Mouse (Mus musculus): ENCODE results near the gene Nrxn3. TPM values are rescaled to one million over a fixed set of nuclear protein-coding genes. Genes with fewer than 3 reads are reported as not detected.

Nrxn3 gene
- total RNA-seq, 2 experiments from 2014 or later: 147 to 197 TPM

DNA sequence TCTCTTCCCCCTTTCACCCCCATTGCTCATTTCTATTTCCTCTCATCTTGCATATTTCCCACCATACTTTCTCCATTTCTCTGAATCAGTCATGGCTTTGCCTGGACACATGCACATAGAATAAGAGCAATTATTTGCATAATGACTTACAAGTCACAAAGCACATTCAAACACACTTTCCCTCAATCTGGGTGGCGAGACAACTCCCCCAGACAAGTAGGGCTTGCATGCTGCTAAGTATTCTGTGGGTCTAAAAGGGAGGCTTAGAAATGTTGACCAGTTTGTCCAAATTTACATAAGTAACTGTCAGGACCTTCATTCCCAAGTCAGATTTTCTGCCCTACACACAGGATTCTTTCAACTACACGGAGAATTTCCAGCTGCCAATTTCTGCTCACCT lies 426.8 kb downstream of the Nrxn3 start:
- no peak for DNase-seq (ENCODE audit: extremely low spot score in 1 of 2, low spot score in 1 of 2)

DNA sequence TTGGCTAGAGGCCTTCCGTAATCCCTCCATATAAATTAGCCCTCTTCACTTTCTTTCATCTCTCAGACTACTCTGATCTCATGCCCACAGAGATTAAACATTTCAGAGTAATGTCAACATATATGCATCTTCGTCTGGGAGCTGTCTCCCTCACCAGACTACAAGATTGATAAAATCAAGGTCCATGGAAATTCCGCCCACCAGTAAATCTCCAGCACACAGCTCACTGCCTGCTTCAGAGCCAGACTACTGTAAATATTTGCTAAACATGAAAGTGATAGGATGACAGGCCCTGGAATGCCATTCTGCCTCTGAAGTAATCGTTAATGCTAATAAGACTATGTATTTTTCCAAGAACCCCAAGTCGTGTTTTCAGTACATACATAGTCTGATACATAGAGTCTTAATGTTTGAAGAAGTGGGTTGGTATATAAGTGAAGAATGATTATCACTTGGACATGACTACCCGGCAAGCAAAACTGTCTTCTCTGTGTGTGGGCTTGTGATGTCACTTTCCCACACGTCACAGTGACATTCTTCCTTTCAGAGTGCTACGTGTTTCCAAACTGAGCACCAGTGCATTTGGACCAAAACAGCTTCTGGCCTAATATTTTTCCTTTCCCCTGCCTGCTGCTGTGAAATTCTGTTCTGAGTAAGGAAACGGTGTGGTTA lies 433.5 kb downstream of the Nrxn3 start:
- no peak for DNase-seq (ENCODE audit: extremely low spot score in 1 of 2, low spot score in 1 of 2)

DNA sequence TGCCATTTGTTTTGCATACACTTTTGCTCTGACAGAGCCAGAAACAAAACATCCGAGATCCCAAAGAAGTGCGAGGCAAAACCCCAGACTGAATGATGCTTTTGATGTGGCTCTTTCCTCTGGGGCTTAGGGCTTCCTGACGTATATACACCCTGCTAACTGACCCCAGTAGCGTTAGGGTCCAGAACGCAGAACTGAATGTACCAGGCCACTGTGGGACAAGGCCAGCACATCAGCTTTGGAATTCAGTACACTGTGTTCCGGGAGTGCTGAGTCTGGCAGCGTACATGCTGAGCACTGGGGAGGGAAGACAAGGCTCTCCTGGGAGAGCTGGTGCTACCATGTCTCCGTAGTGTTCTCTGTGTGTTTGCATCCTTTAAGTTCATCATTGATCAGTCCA lies 436.7 kb downstream of the Nrxn3 start:
- DNase-seq (ENCODE audit: extremely low spot score in 1 of 2, low spot score in 1 of 2): no peak

DNA sequence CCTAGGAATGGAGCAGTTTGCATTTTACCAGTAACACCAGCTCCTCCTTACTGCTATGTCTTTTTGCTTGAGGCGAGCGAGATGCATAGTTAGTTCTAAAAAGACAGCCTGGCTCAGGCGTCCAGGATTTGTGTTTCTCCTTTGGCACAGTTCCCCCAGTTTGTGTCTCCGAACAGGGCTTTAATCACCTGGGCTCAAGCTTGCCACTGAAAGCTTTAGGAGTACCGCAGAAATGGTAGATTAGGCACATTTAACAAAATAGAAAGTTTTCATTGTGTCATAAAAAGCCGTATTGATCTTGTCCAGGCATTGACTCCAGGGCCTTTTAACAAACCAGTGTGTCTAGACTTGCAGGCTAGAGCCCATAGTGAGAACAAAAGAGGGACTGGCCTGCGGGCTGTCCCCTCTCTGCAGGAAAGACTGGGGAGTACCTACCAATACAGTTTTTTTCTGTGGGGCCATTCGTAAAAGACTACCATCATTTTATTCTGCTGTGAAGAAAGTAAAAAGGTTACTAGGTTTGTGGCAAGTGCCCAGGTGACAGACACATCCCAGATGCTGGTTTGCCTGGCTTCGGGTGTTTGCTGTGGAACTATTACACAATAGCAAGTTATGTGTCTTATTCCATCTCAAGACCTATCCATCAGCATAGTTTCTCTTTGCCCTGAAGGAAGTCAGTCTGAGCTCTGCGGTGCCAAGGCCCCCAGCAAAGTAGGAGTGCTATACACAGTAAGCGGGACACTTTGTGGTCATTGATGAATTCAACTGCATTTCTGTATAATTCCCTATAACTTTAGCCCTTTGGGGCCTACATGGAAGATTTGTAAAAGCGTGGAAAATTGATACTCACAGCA lies 451.9 kb downstream of the Nrxn3 start:
- DNase-seq (ENCODE audit: extremely low spot score in 1 of 2, low spot score in 1 of 2): no peak

- DNase-seq (ENCODE audit: extremely low spot score in 1 of 2, low spot score in 1 of 2): no peak
These were observed 457.4 kb downstream of the Nrxn3 start for GRCm38 (mm10) chr12:89179970-89180666.

- no peak for DNase-seq (ENCODE audit: extremely low spot score in 1 of 2, low spot score in 1 of 2)
These were observed 458.5 kb downstream of the Nrxn3 start for GRCm38 (mm10) chr12:89181157-89181561.

DNA sequence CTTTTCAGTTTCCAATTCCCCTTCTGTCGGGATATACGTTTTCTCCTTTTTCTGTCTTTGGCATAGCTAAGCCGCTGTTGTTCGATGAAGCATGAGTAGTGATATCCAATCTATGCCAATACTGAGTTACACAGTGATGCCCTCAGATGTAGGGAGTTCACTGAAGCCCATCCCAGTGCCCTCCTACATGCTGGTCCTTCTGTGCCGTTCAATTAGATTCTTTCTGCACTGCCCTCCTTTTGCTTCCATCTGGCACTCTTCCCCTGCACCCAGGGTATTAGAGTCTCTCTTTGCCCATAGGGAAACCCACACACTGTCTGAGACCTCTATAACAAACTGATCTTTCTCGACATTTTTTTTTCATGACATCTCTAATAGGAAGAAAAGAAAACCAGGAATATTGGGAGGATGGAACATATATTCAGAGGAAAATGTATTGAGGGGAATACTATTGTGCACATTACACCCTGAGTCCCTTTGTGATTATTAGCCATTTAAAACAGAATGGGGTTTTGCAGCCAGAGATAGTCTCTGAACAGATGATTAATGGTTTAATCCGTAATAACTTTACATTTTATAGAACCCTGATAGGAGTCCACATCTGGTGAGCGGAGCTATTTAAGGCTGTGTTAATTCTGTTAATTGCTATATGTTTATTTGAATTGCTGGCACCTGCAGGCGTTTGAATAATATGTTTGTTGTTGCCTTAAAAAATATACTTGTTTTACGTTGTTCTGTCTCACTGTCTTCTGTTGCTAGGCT lies 476.3 kb downstream of the Nrxn3 start:
- DNase-seq (ENCODE audit: extremely low spot score in 1 of 2, low spot score in 1 of 2): no peak

DNA sequence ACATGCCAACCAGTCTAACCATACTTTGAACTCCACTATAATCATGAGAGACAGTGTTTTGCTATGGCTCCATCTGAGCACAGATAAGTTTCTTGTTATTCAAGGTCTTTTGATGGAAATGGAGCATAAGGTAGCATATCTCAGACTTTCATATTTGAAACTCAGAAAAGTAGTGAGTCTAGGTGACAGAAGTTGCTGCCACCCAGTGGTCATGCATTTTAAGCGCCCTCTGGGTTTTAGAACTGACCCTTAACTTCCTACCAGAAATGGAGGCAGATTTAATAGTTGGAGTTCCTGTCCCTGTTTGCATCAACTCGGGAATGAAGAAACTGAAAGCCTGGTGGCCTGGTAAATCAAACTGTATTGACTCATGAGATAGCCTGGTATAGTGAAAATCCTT lies 488.9 kb downstream of the Nrxn3 start:
- no peak for DNase-seq (ENCODE audit: extremely low spot score in 1 of 2, low spot score in 1 of 2)

DNA sequence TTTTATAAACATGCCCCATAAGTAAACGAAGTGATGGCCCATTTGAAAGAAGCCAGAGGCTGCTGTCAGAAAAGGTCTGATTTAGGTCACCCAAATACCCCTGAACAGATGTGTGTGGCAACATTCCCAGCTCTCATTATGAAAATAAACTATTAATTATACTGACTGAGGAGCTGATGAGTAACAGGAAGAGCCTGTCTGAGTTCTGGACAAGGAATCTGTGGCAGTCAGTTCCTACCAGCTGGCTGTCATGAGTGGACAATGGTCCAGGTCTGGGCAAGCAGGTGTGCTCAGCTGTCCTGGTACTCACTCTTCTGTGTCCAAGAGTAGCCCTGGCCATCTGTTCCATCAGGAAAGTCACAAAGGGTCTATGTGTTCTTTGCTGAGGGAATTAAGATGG lies 517.1 kb downstream of the Nrxn3 start:
- DNase-seq (ENCODE audit: extremely low spot score in 1 of 2, low spot score in 1 of 2): no peak

DNA sequence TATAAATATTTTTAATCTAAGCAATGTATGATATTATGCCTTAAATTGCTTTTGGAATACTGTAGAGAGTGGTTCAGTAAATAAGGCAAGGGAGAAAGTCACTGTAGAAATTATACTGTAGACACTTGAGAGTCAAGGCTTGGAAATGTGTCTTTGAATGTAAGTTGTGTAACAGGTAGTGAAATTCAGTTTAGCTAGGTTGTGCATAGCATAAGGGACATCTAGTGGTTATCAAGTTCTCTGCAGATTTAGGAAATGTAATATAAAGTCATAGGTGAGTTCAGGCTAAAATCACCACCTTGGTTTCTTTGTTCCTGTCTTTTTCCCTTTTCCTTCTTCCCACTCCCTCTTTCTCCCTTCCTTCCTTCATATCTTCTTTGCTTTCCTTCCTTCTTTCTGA lies 518.9 kb downstream of the Nrxn3 start:
- no peak for DNase-seq (ENCODE audit: extremely low spot score in 1 of 2, low spot score in 1 of 2)

DNA sequence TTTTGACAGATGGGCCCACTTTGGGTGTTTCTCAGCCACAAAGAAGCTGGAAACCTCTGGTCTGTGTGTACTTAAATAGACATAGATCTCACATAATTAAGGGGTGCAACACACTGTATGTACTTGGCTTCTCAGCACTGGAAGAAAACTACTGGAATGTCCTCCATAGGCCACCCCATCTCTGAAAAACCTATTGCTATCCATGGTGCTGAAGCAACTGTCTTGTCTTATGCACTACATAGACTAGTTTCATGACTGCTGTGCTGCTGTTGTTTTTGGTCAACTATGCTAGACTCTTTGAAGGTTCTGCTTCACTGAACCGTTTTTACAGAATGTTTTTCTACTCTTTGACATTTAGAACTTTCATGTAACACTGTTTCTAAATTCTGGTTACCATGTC lies 519.8 kb downstream of the Nrxn3 start:
- no peak for DNase-seq (ENCODE audit: extremely low spot score in 1 of 2, low spot score in 1 of 2)

GRCm38 (mm10) chr12:89255275-89255892 lies 532.7 kb downstream of the Nrxn3 start:
- DNase-seq (ENCODE audit: extremely low spot score in 1 of 2, low spot score in 1 of 2): no peak

- no peak for DNase-seq (ENCODE audit: extremely low spot score in 1 of 2, low spot score in 1 of 2)
These were observed 536.2 kb downstream of the Nrxn3 start for GRCm38 (mm10) chr12:89258879-89259278.

DNA sequence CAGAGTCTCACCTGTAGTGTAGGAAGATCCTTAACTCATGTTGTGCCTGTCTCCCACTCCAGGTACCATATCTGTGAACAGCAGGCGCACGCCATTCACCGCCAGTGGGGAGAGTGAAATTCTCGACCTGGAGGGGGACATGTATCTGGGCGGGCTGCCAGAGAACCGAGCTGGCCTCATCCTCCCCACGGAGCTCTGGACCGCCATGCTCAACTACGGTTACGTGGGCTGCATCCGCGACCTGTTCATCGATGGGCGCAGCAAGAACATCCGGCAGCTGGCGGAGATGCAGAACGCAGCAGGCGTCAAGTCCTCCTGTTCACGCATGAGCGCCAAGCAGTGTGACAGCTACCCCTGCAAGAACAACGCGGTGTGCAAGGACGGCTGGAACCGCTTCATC lies 537.4 kb downstream of the Nrxn3 start:
- no peak for DNase-seq (ENCODE audit: extremely low spot score in 1 of 2, low spot score in 1 of 2)

- DNase-seq (ENCODE audit: extremely low spot score in 1 of 2, low spot score in 1 of 2): no peak
These were observed 539.6 kb downstream of the Nrxn3 start for GRCm38 (mm10) chr12:89262261-89262660.

DNA sequence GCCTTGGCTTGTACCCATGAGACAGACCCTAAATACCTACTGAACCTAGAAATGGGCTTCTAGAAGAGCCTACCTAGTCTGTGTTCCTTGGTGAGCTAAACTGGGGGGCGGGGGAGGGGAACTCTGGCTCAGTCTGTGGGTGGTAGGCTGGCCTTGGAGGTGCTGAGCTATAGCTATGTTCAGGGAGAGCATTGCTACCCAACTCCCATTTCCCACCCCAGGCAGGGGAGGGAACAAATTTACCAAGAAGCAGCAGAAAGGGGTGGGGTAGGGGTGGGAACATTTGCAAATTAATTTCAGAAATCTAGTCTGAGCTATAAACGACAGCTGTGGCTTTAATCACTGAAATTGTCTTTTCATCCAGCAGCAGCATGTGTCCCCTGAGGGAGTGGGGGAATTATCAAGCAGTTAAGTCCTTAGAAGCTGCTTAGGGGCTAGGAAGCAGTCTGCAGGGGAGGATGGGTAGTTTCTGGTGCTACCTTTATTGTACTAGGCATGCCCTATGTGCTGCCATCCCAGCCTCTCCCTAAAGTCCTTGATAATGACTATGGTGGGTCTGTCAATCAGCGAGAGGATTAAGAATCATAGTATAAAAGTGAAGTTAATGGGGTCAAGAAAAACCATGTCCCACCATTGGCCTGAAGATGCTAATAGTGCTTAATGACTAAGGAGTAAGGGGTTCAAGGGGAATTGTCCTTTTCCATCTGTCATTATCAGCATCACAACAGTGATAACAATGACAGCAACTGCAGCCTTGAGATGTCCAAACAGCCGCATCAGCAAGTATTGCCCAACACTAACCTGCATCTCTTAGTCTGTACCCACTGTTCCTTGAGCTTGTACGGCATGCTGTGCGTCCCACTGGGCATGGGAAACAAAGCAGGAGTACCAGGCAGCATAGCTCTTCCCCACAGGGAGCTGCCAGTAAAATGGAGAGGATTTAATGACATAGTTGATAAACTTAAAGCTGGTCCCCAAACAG lies 560.0 kb downstream of the Nrxn3 start:
- DNase-seq (ENCODE audit: extremely low spot score in 1 of 2, low spot score in 1 of 2): no peak

DNA sequence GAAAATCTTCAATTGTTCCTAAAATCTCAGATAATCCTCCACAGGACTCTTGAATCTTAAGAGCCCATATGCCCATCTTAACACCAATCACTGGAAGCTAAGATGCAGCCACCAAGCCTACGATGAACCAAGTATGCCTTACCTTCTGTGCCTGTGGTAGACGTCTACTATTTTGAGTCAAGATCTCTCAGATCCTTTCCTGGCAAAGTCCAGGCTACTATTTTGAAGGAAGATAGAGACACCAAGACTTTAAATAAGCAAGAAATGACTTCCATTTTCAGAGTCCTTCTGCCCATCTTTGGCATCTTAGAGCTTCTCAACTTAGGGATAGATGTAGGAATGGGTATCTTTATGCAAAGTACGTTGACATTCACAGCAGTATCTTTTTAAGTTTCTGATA lies 561.7 kb downstream of the Nrxn3 start:
- DNase-seq (ENCODE audit: extremely low spot score in 1 of 2, low spot score in 1 of 2): no peak

GRCm38 (mm10) chr12:89287037-89287436 lies 564.4 kb downstream of the Nrxn3 start:
- DNase-seq (ENCODE audit: extremely low spot score in 1 of 2, low spot score in 1 of 2): no peak
